Mouse (Mus musculus) C2C12 (cell line): Measurements from ENCODE around the gene Emilin1. TPM values are rescaled to one million over a fixed set of nuclear protein-coding genes. Genes with fewer than 3 reads are reported as not detected.

ENCODE experiments used
- H3K27me3 ChIP-seq: one replicate; pipeline ENCODE4 v1.6.1; 2011; ENCODE audit not compliant: control insufficient read depth, insufficient read depth, insufficient read length
- H3K36me3 ChIP-seq: one replicate; pipeline ENCODE4 v1.6.1; 2011; ENCODE audit not compliant: control insufficient read depth, insufficient read depth
- H3K4me3 ChIP-seq: one replicate; pipeline ENCODE4 v1.5.1; 2011; ENCODE audit warnings: mild to moderate bottlenecking, control low read depth; ENCODE audit not compliant: poor library complexity, insufficient read depth, severe bottlenecking
- H3K79me2 ChIP-seq: one replicate; pipeline ENCODE4 v1.6.1; 2011; ENCODE audit not compliant: control insufficient read depth, insufficient read depth
- H3K79me3 ChIP-seq: one replicate; pipeline ENCODE4 v1.6.1; 2011; ENCODE audit warnings: low read depth, control low read depth
- H3ac ChIP-seq: one replicate; pipeline ENCODE3; 2011; ENCODE audit warnings: low read depth; ENCODE audit not compliant: control insufficient read depth, insufficient read length
- CEBPB ChIP-seq: IDR thresholded peaks from one replicate; pipeline ENCODE4 v1.6.1; 2011; ENCODE audit warnings: low read depth, mild to moderate bottlenecking, control low read depth, moderate library complexity
- CTCF ChIP-seq: IDR thresholded peaks from one replicate; pipeline ENCODE4 v1.5.1; 2011; ENCODE audit not compliant: control insufficient read depth, insufficient read depth, insufficient read length
- FOSL1 ChIP-seq: IDR thresholded peaks from one replicate; pipeline ENCODE4 v1.8.0; 2011; ENCODE audit warnings: mild to moderate bottlenecking, low read length; ENCODE audit not compliant: poor library complexity, insufficient read depth, severe bottlenecking
- MAX ChIP-seq: IDR thresholded peaks from one replicate; pipeline ENCODE4 v1.6.1; 2011; ENCODE audit warnings: mild to moderate bottlenecking, control low read depth
- MYOD1 ChIP-seq: IDR thresholded peaks from one replicate; pipeline ENCODE4 v1.6.1; 2011; ENCODE audit warnings: low read depth; ENCODE audit not compliant: control insufficient read depth, insufficient read length
- MYOG ChIP-seq: IDR thresholded peaks from one replicate; pipeline ENCODE4 v1.6.1; 2011; ENCODE audit not compliant: control insufficient read depth, insufficient read length; ENCODE audit errors: extremely low read depth
- USF1 ChIP-seq: IDR thresholded peaks from one replicate; pipeline ENCODE4 v1.6.1; 2011; ENCODE audit warnings: low read depth, mild to moderate bottlenecking, control low read depth, moderate library complexity
- polyA plus RNA-seq: library from polyadenylated mRNA; unstranded; fragments of >200 nt; fragmentation: generic; extraction: Trizol; gene quantifications from one replicate; pipeline ENCODE4 v1.2.1, GENCODE M21; 2012; ENCODE audit warnings: missing spikeins

The Emilin1 gene
- polyA plus RNA-seq, 1 experiment = 9.9 TPM

- Histone ChIP-seq H3K79me3 (peaks cover 26% of the 10 kb centered on the region), H3K79me2 (peaks cover 31% of the 10 kb centered on the region), H3K4me3 (peak overlapping the region; percentile 97), H3ac (peak overlapping the region; percentile 68), H3K36me3 (peaks cover 37% of the 10 kb centered on the region), H3K27me3 (no peaks in the 10 kb centered on the region)
- TF ChIP-seq MYOD1 (no peak), CTCF (no peak), CEBPB (no peak), MYOG (no peak), FOSL1 (no peak), MAX (no peak), USF1 (no peak)
Measured at GRCm38 (mm10) chr5:30959198-30959854, 46.1 kb downstream of the Emilin1 start.

- H3K4me3 ChIP-seq = peak within 1 kb of the TSS; percentile 97
- peaks cover 30% of the 10 kb centered on the region for H3K36me3 ChIP-seq
- TF ChIP-seq CEBPB = no peak
- peak; percentile 32 for TF ChIP-seq MAX
- TF ChIP-seq MYOD1 = no peak
- no peak for TF ChIP-seq USF1
Measured at GRCm38 (mm10) chr5:30959966-30960501, 46.8 kb downstream of the Emilin1 start, which contains the start of gene Preb. TSS of gene Preb (minus strand) at chr5:30960361.

GRCm38 (mm10) chr5:30960814-30961213 is 47.6 kb downstream of the Emilin1 start:
- Histone ChIP-seq H3ac (no peak overlapping the region), H3K79me2 (peaks cover 31% of the 10 kb centered on the region), H3K79me3 (peaks cover 24% of the 10 kb centered on the region), H3K36me3 (peaks cover 22% of the 10 kb centered on the region), H3K4me3 (no peak overlapping the region), H3K27me3 (no peaks in the 10 kb centered on the region)
- TF ChIP-seq CEBPB (no peak), USF1 (no peak), FOSL1 (no peak), MYOG (no peak), CTCF (no peak), MAX (no peak), MYOD1 (no peak)

More at GRCm38 (mm10) chr5:30959966-30960501, 46.8 kb downstream of the Emilin1 start, which contains the start of gene Preb:
- H3K79me3 ChIP-seq = peaks cover 26% of the 10 kb centered on the region
- no peaks in the 10 kb centered on the region for H3K27me3 ChIP-seq
- H3ac ChIP-seq = peak within 1 kb of the TSS; percentile 68
- H3K79me2 ChIP-seq = peaks cover 31% of the 10 kb centered on the region

- Histone ChIP-seq H3K27me3 (no peaks in the 10 kb centered on the region), H3ac (no peak overlapping the region), H3K79me3 (peaks cover 21% of the 10 kb centered on the region), H3K36me3 (peaks cover 18% of the 10 kb centered on the region), H3K4me3 (no peak overlapping the region), H3K79me2 (peaks cover 31% of the 10 kb centered on the region)
- TF ChIP-seq CEBPB (no peak), USF1 (no peak), FOSL1 (no peak), MAX (no peak), CTCF (no peak), MYOD1 (no peak), MYOG (no peak)
Measured at GRCm38 (mm10) chr5:30961545-30962505, 48.6 kb downstream of the Emilin1 start.

GRCm38 (mm10) chr5:30963916-30964315 is 50.7 kb downstream of the Emilin1 start:
- H3K4me3 ChIP-seq = no peak overlapping the region
- peaks cover under 1% of the 10 kb centered on the region for H3K36me3 ChIP-seq
- TF ChIP-seq CEBPB (no peak), MYOD1 (no peak), MAX (no peak), FOSL1 (no peak), CTCF (no peak), USF1 (no peak), MYOG (no peak)
- H3K27me3 ChIP-seq = no peaks in the 10 kb centered on the region
- H3ac ChIP-seq = no peak overlapping the region
- peaks cover 9% of the 10 kb centered on the region for H3K79me3 ChIP-seq
- peaks cover 13% of the 10 kb centered on the region for H3K79me2 ChIP-seq
